Mouse (Mus musculus): Measurements from ENCODE around the gene Clstn1.
"Not testable (repeated sequence)": the region's sequence is repeated elsewhere in the genome, so short reads cannot be mapped to it uniquely, and the experiment has no call there.

DNA sequence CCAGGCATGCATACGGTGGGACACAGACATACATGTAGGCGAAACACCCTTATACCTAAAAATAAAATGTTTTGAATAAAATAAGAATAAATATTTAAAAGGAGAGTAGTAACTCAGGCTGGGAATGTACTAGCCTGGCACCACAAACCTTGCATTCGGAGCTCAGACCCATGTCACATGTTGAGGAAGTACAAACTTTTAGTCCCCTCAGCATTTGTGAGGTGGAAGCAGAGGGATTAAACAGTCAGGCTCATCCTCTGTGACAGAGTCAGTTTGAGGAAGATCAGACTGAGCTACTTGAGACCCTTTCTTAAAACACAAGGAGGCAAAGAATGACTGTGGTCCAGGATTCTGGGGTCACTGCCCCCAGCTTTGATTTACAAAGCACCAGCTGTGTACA is 30.7 kb downstream of the Clstn1 start:
- TF ChIP-seq POLR2A (IDR thresholded peaks at IDR 0.05; ENCODE audit: insufficient read length, low read depth); SRF (IDR thresholded peaks at IDR 0.05; ENCODE audit: control insufficient read depth, insufficient read length, low read depth); MAX (IDR thresholded peaks at IDR 0.05; ENCODE audit: low read depth); USF1 (IDR thresholded peaks at IDR 0.05; ENCODE audit: low read depth); TCF12 (IDR thresholded peaks at IDR 0.05; ENCODE audit: insufficient read depth, poor library complexity, severe bottlenecking); MYOD1 (IDR thresholded peaks at IDR 0.05; ENCODE audit: control insufficient read depth in 1 of 3, insufficient read length in 2 of 3, low read depth in 2 of 3); TCF3 (IDR thresholded peaks at IDR 0.05; ENCODE audit: insufficient read length, low read depth); E2F4 (IDR thresholded peaks at IDR 0.05; ENCODE audit: insufficient read depth); POLR2AphosphoS2 (IDR thresholded peaks at IDR 0.05; ENCODE audit: insufficient read length, low read depth); MYOG (IDR thresholded peaks at IDR 0.05; ENCODE audit: control insufficient read depth in 1 of 3, insufficient read depth in 1 of 3, insufficient read length in 2 of 3, low read depth in 2 of 3); REST (IDR thresholded peaks at IDR 0.05; ENCODE audit: insufficient read depth, insufficient read length): not testable (repeated sequence)

Measured in myocyte (in vitro differentiated cells).